Mouse (Mus musculus): ENCODE measurements at regions not wholly inside any gene's neighbourhood (a gene's known extent, or its start where the extent isn't known, plus 50 kb on each side); places are given as distances from the start of the nearest gene placed in this dataset.
"Not testable (repeated sequence)": the region's sequence is repeated elsewhere in the genome, so short reads cannot be mapped to it uniquely, and the experiment has no call there.

- DNase-seq (ENCODE audit: low read depth in 1 of 2, low spot score in 2 of 2): not testable (repeated sequence)
Observed at GRCm38 (mm10) chr17:13654606-13655005, 105.7 kb upstream of the Afdn start.

GRCm38 (mm10) chr17:13656065-13656464, 104.3 kb upstream of the Afdn start:
- DNase-seq (ENCODE audit: low read depth in 1 of 2, low spot score in 2 of 2): no peak

GRCm38 (mm10) chr17:13656485-13657181, 103.7 kb upstream of the Afdn start:
- no peak for DNase-seq (ENCODE audit: low read depth in 1 of 2, low spot score in 2 of 2)

- no peak for DNase-seq (ENCODE audit: low read depth in 1 of 2, low spot score in 2 of 2)
Observed at GRCm38 (mm10) chr17:13657182-13657562, 103.2 kb upstream of the Afdn start.

- DNase-seq (ENCODE audit: low read depth in 1 of 2, low spot score in 2 of 2): no peak
Observed at GRCm38 (mm10) chr17:13657656-13658292, 102.6 kb upstream of the Afdn start.

- DNase-seq (ENCODE audit: low read depth in 1 of 2, low spot score in 2 of 2): no peak
Observed at GRCm38 (mm10) chr17:13658321-13658978, 101.9 kb upstream of the Afdn start.

- peak in 1 of 2 experiments; percentile 58 for DNase-seq (ENCODE audit: low read depth in 1 of 2, low spot score in 2 of 2)
Observed at GRCm38 (mm10) chr17:13659103-13659502, 101.2 kb upstream of the Afdn start.

GRCm38 (mm10) chr17:13659943-13660342, 100.4 kb upstream of the Afdn start:
- peak; percentile 66 to 71 for DNase-seq (ENCODE audit: low read depth in 1 of 2, low spot score in 2 of 2)

- no peak for DNase-seq (ENCODE audit: low read depth in 1 of 2, low spot score in 2 of 2)
Observed at GRCm38 (mm10) chr17:13661023-13661422, 99.3 kb upstream of the Afdn start.

GRCm38 (mm10) chr17:13662152-13662551, 98.2 kb upstream of the Afdn start:
- no peak for DNase-seq (ENCODE audit: low read depth in 1 of 2, low spot score in 2 of 2)
